16 mouse cellular contexts compared by ENCODE assay signal in genomic region chr4:154999379-154999778, GRCm38 (mm10). TPM values are rescaled to one million over a fixed set of nuclear protein-coding genes. Genes with fewer than 3 reads are reported as not detected.
DNase-seq lines count a peak whose midpoint lies in the region; ATAC-seq lines count a peak whose summit lies in the region.
"Had no signal": no experiment of that assay in that cellular context is flagged by ENCODE, and none has a peak within 500 bp of the region (broad histone marks: within the 10 kb centered on the region; RNA-seq: fewer than 3 reads in every experiment).

No protein-coding gene starts in this region.

- DNase-seq in gastrocnemius, postnatal 25 days: no peak
- DNase-seq in kidney, adult 8-10 months: no peak
- DNase-seq: adrenal gland, adult 2 months; adrenal gland, postnatal 10 days; adrenal gland, postnatal 25 days; cerebellum, adult 11 months; cerebellum, adult 8-10 months; cerebellum, adult 9-11 months; cerebellum, postnatal 25 days; embryo, embryonic 11 days had no signal

- ATAC-seq in common myeloid progenitor, adult 5-6 weeks (replicated peaks; ENCODE audit: low read depth, poor library complexity, severe bottlenecking): peak; percentile 52
- peak; percentile 42 for ATAC-seq in granulocyte monocyte progenitor cell, adult 5-6 weeks (replicated peaks; ENCODE audit: poor library complexity, severe bottlenecking)
- peak; percentile 56 for ATAC-seq in megakaryocyte progenitor cell, adult 5-6 weeks (replicated peaks; ENCODE audit: poor library complexity)
- ATAC-seq: forebrain, embryonic 14.5 days; forebrain, embryonic 16.5 days had no signal

RNA-seq across cellular contexts. Expression of gene Pank4, which starts 35.5 kb away (rescaled TPM):
- total RNA-seq in common myeloid progenitor, adult 5-6 weeks (2017): 15.0 and 35.5 TPM in 2 replicates
- total RNA-seq in granulocyte monocyte progenitor cell, adult 5-6 weeks (2014; fragmentation: Nextera tagmentation): 36.3 and 45.1 TPM in 2 replicates
- 17.3 and 20.8 TPM in 2 replicates for total RNA-seq in granulocyte monocyte progenitor cell, adult 5-6 weeks (2017)
- 28.0 and 43.9 TPM in 2 replicates for total RNA-seq in megakaryocyte progenitor cell, adult 5-6 weeks (2015)
- total RNA-seq in megakaryocyte progenitor cell, adult 5-6 weeks (2017): 24.6 and 24.8 TPM in 2 replicates
- total RNA-seq in gastrocnemius, postnatal 25 days (2021): 10 to 100 TPM; 31.2 to 34.0 TPM

RNA-seq across cellular contexts. Expression of gene Hes5, which starts 38.7 kb away (rescaled TPM):
- total RNA-seq in common myeloid progenitor, adult 5-6 weeks (2017): not detected in 2 replicates
- 0.85 TPM in 1 of 2 replicates, not detected in the other for total RNA-seq in granulocyte monocyte progenitor cell, adult 5-6 weeks (2014; fragmentation: Nextera tagmentation)
- 0.52 TPM in 1 of 2 replicates, not detected in the other for total RNA-seq in granulocyte monocyte progenitor cell, adult 5-6 weeks (2017)
- 0.64 and 0.67 TPM in 2 replicates for total RNA-seq in megakaryocyte progenitor cell, adult 5-6 weeks (2015)
- 0.24 and 4.5 TPM in 2 replicates for total RNA-seq in megakaryocyte progenitor cell, adult 5-6 weeks (2017)
- total RNA-seq in gastrocnemius, postnatal 25 days (2021): not detected
- total RNA-seq: adrenal gland, adult 2 months; adrenal gland, postnatal 25 days; MEL had no signal

RNA-seq across cellular contexts. Expression of gene Plch2, which starts 57.2 kb away (rescaled TPM):
- not detected in 2 replicates for total RNA-seq in common myeloid progenitor, adult 5-6 weeks (2017)
- total RNA-seq in granulocyte monocyte progenitor cell, adult 5-6 weeks (2014; fragmentation: Nextera tagmentation): 0.30 TPM in 1 of 2 replicates, not detected in the other
- total RNA-seq in granulocyte monocyte progenitor cell, adult 5-6 weeks (2017): not detected in 2 replicates
- total RNA-seq in megakaryocyte progenitor cell, adult 5-6 weeks (2015): not detected in 2 replicates
- total RNA-seq in megakaryocyte progenitor cell, adult 5-6 weeks (2017): not detected in 2 replicates
- total RNA-seq in gastrocnemius, postnatal 25 days (2021): under 1 TPM; 0.05 to 0.21 TPM
